Mouse (Mus musculus): ENCODE results near the gene Ikzf3.

DNA sequence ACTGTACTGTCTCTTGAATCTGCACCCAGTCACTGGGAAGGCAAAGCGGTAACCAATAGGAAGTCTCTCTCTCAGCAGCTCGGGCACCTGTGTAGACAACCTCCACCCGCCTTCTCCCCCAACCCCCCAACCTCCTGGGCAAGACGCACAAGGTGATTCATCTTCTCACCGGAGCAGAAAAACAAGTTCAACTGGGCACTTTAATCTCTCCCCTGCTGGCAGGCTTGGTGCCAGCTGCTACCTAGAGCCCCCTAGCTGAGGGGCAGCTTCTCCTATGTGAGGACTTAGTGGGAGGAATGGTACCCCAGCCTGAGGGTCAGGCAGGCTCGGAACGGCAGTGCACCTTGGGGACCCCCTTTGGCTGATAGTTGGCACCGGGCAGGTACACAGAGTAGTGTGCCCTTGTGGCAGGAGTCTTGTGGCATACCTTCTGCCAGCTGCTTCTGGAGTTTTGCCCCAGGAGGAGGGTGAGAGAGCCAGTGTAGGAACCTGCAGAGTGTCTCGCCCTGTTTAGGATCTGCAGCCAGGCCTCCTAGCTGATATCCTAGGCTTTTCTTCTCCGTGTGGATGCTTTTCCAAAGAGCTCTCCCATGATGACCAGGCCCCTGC is 126.8 kb downstream of the Ikzf3 start:
- TF ChIP-seq CTCF (IDR thresholded peaks at IDR 0.05; ENCODE audit: borderline replicate concordance, extremely low read depth, insufficient read depth, insufficient read length): no peak
- no peak for TF ChIP-seq POLR2A (IDR thresholded peaks at IDR 0.05; ENCODE audit: borderline replicate concordance, extremely low read depth, insufficient read depth, insufficient read length, poor library complexity, severe bottlenecking)

All from brain, embryonic 14.5 days (tissue).